Comparison of ENCODE assay signal across 26 mouse cellular contexts in the genomic region with DNA sequence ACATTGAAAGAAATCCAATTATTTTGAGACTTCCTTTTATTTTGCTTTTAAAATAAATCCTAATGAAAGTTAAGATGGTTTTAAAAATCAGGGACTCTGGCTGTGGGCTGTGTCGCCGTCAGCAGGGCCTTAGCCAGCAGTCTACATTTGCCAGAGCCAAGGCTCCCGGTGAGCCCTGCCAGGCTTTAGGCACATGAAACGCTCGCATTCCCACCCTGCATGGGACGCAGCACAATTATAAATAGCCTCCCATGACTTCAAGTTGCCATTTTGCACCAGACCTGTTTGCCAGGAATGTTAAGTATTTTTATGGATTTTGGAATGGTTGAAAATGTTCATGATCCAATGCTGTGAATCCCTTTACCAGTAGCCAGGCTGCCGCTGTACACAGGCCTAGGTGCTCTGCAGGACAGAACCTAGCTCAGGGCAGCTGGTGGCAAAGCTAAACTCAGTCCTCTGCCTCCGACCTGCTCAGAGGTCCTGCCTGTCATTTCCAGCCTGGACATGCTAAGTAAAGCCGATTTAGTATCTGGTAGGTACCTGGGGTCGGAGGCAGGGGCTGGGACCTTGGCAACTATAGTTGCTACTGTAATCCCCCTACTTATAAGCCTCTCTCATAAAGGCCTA. TPM values are rescaled to one million over a fixed set of nuclear protein-coding genes. Genes with fewer than 3 reads are reported as not detected.
DNase-seq lines count a peak whose midpoint lies in the region; ATAC-seq and TF ChIP-seq lines count a peak whose summit lies in the region.
"Had no signal": no experiment of that assay in that cellular context is flagged by ENCODE, and none has a peak within 500 bp of the region (broad histone marks: within the 10 kb centered on the region; RNA-seq: fewer than 3 reads in every experiment).

No protein-coding gene starts in this region.

- H3K27me3 ChIP-seq in cerebellum, adult 2 months (ENCODE audit: control insufficient read depth, insufficient read depth, low read length): no peaks in the 10 kb centered on the region
- no peaks in the 10 kb centered on the region for H3K27me3 ChIP-seq in heart, embryonic 11.5 days (ENCODE audit: control insufficient read depth, insufficient read depth, low read length)
- H3K27me3 ChIP-seq in hindbrain, embryonic 12.5 days: no peaks in the 10 kb centered on the region
- H3K27me3 ChIP-seq: CH12.LX; heart, embryonic 13.5 days; limb, embryonic 12.5 days; liver, embryonic 12.5 days had no signal

- 32% methylated on average over 10 of the region's 10 CpGs for WGBS in cerebellum, adult 2 months
- WGBS in heart, embryonic 11.5 days (ENCODE audit: insufficient replicate concordance): 70% methylated on average over 10 of the region's 10 CpGs
- WGBS in hindbrain, embryonic 12.5 days: 87% methylated on average over 10 of the region's 10 CpGs

- no peak for ATAC-seq in heart, embryonic 11.5 days (replicated peaks; ENCODE audit: insufficient number of reproducible peaks, low FRiP score, low TSS enrichment)
- ATAC-seq in hindbrain, embryonic 12.5 days (ENCODE audit: low FRiP score): no peak
- ATAC-seq: liver, embryonic 12.5 days had no signal

- peak; percentile 54 to 66 for DNase-seq in cerebellum, adult 2 months
- DNase-seq in cerebellum, adult 9-10 months: no peak
- DNase-seq in heart, adult 8-10 months (ENCODE audit: low spot score): peak; percentile 40
- peak; percentile 71 for DNase-seq in brain, adult 2 months (ENCODE audit: low read depth, low spot score)
- DNase-seq in gastrocnemius, postnatal 25 days: peak; percentile 78
- no peak for DNase-seq in spleen, postnatal 14 days (ENCODE audit: low spot score in 2 of 2)
- DNase-seq: kidney, postnatal 25 days; lung, embryonic 14.5 days; lung, postnatal 36 days; retina, postnatal 1 day; thymus, postnatal 14 days had no signal

- no peak overlapping the region for H3K9ac ChIP-seq in heart, embryonic 11.5 days (ENCODE audit: low read depth, low read length)
- no peak overlapping the region for H3K9ac ChIP-seq in hindbrain, embryonic 12.5 days
- H3K9ac ChIP-seq: heart, embryonic 13.5 days; limb, embryonic 12.5 days; liver, embryonic 12.5 days; lung, embryonic 14.5 days had no signal

- no peak overlapping the region for H3K4me3 ChIP-seq in cerebellum, adult 2 months (replicated peaks; ENCODE audit: insufficient read depth, low read depth, low read length)
- no peak overlapping the region for H3K4me3 ChIP-seq in heart, embryonic 11.5 days (ENCODE audit: low read depth, low read length)
- H3K4me3 ChIP-seq in hindbrain, embryonic 12.5 days: no peak overlapping the region
- H3K4me3 ChIP-seq: forebrain, embryonic 10.5 days; heart, embryonic 13.5 days; limb, embryonic 12.5 days; liver, embryonic 12.5 days had no signal

- peak overlapping the region; percentile 9 for H3K27ac ChIP-seq in cerebellum, adult 2 months (ENCODE audit: insufficient read depth, low read length)
- H3K27ac ChIP-seq in heart, embryonic 11.5 days (ENCODE audit: low read depth, low read length): no peak overlapping the region
- no peak overlapping the region for H3K27ac ChIP-seq in hindbrain, embryonic 12.5 days
- H3K27ac ChIP-seq: forebrain, embryonic 10.5 days; heart, embryonic 13.5 days; limb, embryonic 12.5 days; liver, embryonic 12.5 days had no signal

- TF ChIP-seq CTCF in cerebellum, adult 2 months (IDR thresholded peaks at IDR 0.05; ENCODE audit: borderline replicate concordance, insufficient read depth, low read depth, low read length): no peak

- H3K4me2 ChIP-seq in heart, embryonic 11.5 days: no peak overlapping the region
- no peak overlapping the region for H3K4me2 ChIP-seq in hindbrain, embryonic 12.5 days (replicated peaks)
- H3K4me2 ChIP-seq: heart, embryonic 13.5 days; limb, embryonic 12.5 days; liver, embryonic 12.5 days; lung, embryonic 14.5 days had no signal

- no peaks in the 10 kb centered on the region for H3K36me3 ChIP-seq in heart, embryonic 11.5 days (ENCODE audit: control insufficient read depth, insufficient read depth, low read length)
- no peaks in the 10 kb centered on the region for H3K36me3 ChIP-seq in hindbrain, embryonic 12.5 days
- H3K36me3 ChIP-seq: forebrain, embryonic 10.5 days; heart, embryonic 13.5 days; limb, embryonic 12.5 days; liver, embryonic 12.5 days had no signal

- peaks cover 13% of the 10 kb centered on the region for H3K4me1 ChIP-seq in cerebellum, adult 2 months (ENCODE audit: control insufficient read depth, insufficient read depth, low read length)
- no peaks in the 10 kb centered on the region for H3K4me1 ChIP-seq in heart, embryonic 11.5 days (ENCODE audit: control insufficient read depth, insufficient read depth, low read length)
- H3K4me1 ChIP-seq in hindbrain, embryonic 12.5 days: no peaks in the 10 kb centered on the region
- H3K4me1 ChIP-seq: forebrain, embryonic 10.5 days; limb, embryonic 12.5 days; liver, embryonic 12.5 days had no signal

- no peaks in the 10 kb centered on the region for H3K9me3 ChIP-seq in heart, embryonic 11.5 days (replicated peaks; ENCODE audit: control insufficient read depth, low read length)
- no peaks in the 10 kb centered on the region for H3K9me3 ChIP-seq in hindbrain, embryonic 12.5 days (replicated peaks)
- H3K9me3 ChIP-seq: forebrain, embryonic 10.5 days; heart, embryonic 13.5 days; limb, embryonic 12.5 days; liver, embryonic 12.5 days had no signal

- TF ChIP-seq POLR2A in cerebellum, adult 2 months (IDR thresholded peaks at IDR 0.05; ENCODE audit: borderline replicate concordance, insufficient read depth, low read length): no peak

RNA-seq across cellular contexts. Expression of gene Cd5, which starts 5.2 kb away (rescaled TPM):
- polyA plus RNA-seq in cerebellum, adult 2 months (2012; rRNA removed): 0.43 and 0.54 TPM in 2 replicates
- total RNA-seq in heart, adult 8-10 months (2022): under 1 TPM; 0.16 to 0.26 (median 0.21) TPM
- 0.39 and 0.72 TPM in 2 replicates for polyA plus RNA-seq in heart, embryonic 11.5 days (2014; fragmentation: Nextera tagmentation; extraction: Ambion mirVana)
- total RNA-seq in gastrocnemius, postnatal 25 days (2021): under 1 TPM in 1 of 2 experiments, not detected in 1; 0.19 TPM
- 0.17 and 0.31 TPM in 2 replicates for polyA plus RNA-seq in hindbrain, embryonic 12.5 days (2016; fragmentation: Nextera tagmentation; extraction: Ambion mirVana)
- total RNA-seq: MEL had no signal
- polyA plus RNA-seq: forebrain, embryonic 10.5 days; hindbrain, embryonic 11.5 days; liver, embryonic 12.5 days had no signal

RNA-seq across cellular contexts. Expression of gene Vps37c, which starts 45.1 kb away (rescaled TPM):
- polyA plus RNA-seq in cerebellum, adult 2 months (2012; rRNA removed): 30.6 and 31.4 TPM in 2 replicates
- total RNA-seq in heart, adult 8-10 months (2022): 10 to 100 TPM; 21.0 to 25.1 (median 23.0) TPM
- polyA plus RNA-seq in heart, embryonic 11.5 days (2014; fragmentation: Nextera tagmentation; extraction: Ambion mirVana): 21.9 and 22.5 TPM in 2 replicates
- 10 to 100 TPM; 23.9 to 26.2 TPM for total RNA-seq in gastrocnemius, postnatal 25 days (2021)
- 36.6 and 37.5 TPM in 2 replicates for polyA plus RNA-seq in hindbrain, embryonic 12.5 days (2016; fragmentation: Nextera tagmentation; extraction: Ambion mirVana)

RNA-seq across cellular contexts. Expression of gene Pga5, which starts 55.7 kb away (rescaled TPM):
- not detected in 2 replicates for polyA plus RNA-seq in cerebellum, adult 2 months (2012; rRNA removed)
- total RNA-seq in heart, adult 8-10 months (2022): not detected
- not detected in 2 replicates for polyA plus RNA-seq in heart, embryonic 11.5 days (2014; fragmentation: Nextera tagmentation; extraction: Ambion mirVana)
- not detected for total RNA-seq in gastrocnemius, postnatal 25 days (2021)
- polyA plus RNA-seq in hindbrain, embryonic 12.5 days (2016; fragmentation: Nextera tagmentation; extraction: Ambion mirVana): not detected in 2 replicates
- total RNA-seq: adrenal gland, adult 18-20 months; layer of hippocampus, postnatal 14 days; left cerebral cortex, postnatal 10 days; megakaryocyte-erythroid progenitor cell, adult 5-6 weeks; MEL; midbrain, postnatal 0 days had no signal
- polyA plus RNA-seq: forebrain, embryonic 10.5 days; heart, embryonic 13.5 days; hindbrain, embryonic 11.5 days; limb, embryonic 12.5 days; lung, embryonic 14.5 days; midbrain, postnatal 0 days; small intestine, adult 2 months had no signal

Comparison
In these comparisons a context has a peak if more than half of its experiments do, and no peak if none do; other contexts are left out.
1. DNase-seq: peak in cerebellum, adult 2 months (2 of 2), heart, adult 8-10 months (single experiment), brain, adult 2 months (single experiment) and gastrocnemius, postnatal 25 days (single experiment); none in cerebellum, adult 9-10 months (single experiment) and spleen, postnatal 14 days (0 of 2).